Mouse (Mus musculus): ENCODE measurements around the gene Treml1.

DNA sequence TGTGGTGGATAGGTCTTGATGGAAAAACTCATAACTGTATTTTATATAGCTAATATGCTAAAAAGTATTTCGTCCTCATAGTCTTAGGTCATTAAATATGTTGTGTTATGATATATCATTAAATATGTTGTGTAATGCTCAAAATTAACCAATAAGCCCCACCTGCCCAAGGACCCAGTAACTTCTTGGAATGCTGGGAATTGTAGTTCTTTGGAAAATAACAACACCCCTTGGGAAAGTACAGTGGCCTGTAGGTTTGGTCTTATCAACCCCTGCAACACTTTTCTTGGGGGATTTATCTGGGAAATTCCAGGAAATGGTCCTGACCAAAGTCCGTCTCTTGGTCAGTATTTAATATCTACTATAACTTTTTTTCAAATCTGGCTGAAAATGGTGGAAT, 16.7 kb upstream of the Treml1 start:
- TF ChIP-seq RCOR1 (conservative IDR thresholded peaks at IDR 0.05; ENCODE audit: low read depth, low read length) (no peak), USF1 (IDR thresholded peaks at IDR 0.05; ENCODE audit: low read depth, low read length) (no peak), E2F4 (IDR thresholded peaks at IDR 0.05; ENCODE audit: insufficient replicate concordance, low read depth, low read length) (no peak), CTCF (conservative IDR thresholded peaks at IDR 0.05 in 1 of 2, IDR thresholded peaks at IDR 0.05 in 1 of 2; ENCODE audit: low read depth in 2 of 2, low read length in 2 of 2) (no peak), ZC3H11A (IDR thresholded peaks at IDR 0.05; ENCODE audit: low read depth, low read length) (no peak), ELF1 (IDR thresholded peaks at IDR 0.05; ENCODE audit: low read depth, low read length) (no peak), NRF1 (IDR thresholded peaks at IDR 0.05; ENCODE audit: low read depth, low read length) (no peak), SIN3A (IDR thresholded peaks at IDR 0.05; ENCODE audit: low read length) (no peak), EP300 (IDR thresholded peaks at IDR 0.05; ENCODE audit: low read length) (no peak), MAX (IDR thresholded peaks at IDR 0.05; ENCODE audit: low read length) (no peak), HCFC1 (IDR thresholded peaks at IDR 0.05; ENCODE audit: low read depth, low read length) (no peak)

Measured in CH12.LX (cell line).